Mouse (Mus musculus): ENCODE results near the gene Glul.
A peak's percentile ranks its signal among the peaks of the same experiment; 100 is the strongest.
"Not testable (repeated sequence)": the region's sequence is repeated elsewhere in the genome, so short reads cannot be mapped to it uniquely, and the experiment has no call there.

Glul gene

DNA sequence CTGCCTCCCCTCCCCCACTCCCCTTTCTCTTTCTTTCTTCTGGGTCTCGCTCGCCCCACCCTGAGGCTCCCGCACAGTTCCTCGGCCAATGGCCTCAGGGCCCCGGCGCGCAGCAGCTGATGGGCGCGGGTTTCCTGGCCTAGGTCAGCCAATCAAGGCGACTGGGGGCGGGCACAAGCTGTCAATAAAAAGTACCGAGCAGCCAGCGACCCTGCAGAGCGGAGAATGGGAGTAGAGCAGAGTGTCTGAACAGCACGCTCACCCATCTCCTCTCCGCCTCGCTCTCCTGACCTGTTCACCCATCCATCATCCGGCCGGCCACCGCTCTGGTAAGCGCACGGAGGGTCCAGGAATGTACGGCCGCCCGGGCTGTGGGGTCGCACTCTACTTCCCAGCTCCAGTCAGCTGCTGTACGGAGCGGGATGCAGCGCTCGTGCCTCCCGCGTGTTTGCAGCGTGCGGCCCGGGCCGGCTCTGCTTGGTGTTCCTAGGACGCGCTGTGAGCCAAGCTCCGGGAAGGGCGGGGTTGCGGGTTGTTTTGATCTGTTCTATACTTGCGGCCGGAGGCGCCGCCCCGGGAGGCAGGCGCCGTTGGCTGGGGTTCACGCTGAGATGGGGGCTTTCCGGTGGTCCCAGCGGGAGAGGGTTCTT, at the start of gene Glul, which contains the start of gene Teddm2:
Gene Glul (plus strand): TSS at position 214 of the 650 bp plus-strand sequence.
Gene Teddm2 (minus strand): TSS at position 498 of the 650 bp plus-strand sequence.
- peak; percentile 97 to 98 for DNase-seq (ENCODE audit: low spot score in 2 of 2)

DNA sequence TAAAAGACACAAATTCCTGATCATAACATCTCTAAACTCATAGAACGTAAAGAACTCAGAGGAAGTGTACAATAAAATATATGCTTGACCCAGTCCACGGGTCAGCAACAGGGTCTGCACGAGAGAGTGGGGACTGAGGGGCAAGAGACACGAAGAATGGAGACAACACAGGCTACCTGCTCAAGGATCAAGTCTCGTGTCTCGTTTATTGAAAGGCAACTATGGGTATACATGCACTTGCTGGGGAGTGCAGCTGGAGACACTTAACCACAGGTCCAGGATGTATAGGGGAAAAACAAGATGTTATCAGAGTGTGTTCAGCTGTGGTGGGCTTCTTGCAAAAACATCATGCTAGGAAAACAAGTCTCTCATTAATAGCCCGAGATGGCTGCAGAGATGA, 47.0 kb upstream of the Glul start:
- DNase-seq (ENCODE audit: low spot score in 2 of 2) = not testable (repeated sequence)

DNA sequence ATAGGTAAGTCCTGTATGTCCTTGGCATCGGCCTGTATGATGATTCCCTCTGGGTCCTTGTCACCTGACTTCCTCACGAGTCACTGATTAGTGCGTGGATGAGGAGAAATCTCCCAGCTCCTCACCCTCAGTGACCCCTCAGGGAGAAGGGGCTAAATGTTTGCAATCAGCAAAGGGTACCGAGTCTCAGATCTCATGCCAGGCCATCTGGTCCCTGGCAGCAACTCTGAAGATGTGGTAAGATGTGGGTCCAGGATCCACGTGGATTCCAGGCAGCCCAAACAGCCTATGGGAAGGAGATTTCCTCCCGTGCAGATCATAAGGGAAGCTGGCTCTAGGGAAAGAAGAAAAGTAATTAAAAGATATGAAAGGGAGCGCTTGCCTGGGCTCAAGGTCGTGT, 43.8 kb upstream of the Glul start:
- DNase-seq (ENCODE audit: low spot score in 2 of 2) = no peak

DNA sequence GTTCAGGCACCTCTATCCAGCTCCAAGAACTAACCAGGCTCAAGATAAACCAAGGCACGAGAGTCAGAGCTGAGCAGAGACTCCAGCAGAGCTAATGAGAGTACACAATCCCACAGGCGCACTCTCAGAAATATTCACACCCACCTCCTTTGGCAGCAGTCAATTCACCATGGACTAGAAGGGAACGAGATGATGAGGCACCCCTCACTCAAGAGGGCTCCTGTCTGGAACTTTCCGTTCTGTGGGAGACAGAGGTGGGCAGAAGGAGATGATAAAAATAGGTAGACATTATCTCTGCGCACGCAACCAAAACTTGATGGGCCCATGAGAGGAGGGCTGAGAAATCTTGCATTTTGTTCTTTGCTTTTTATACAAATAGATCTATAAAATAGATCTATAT, 25.7 kb upstream of the Glul start, which contains the start of gene Teddm1b:
Gene Teddm1b (plus strand): TSS at position 301 of the 400 bp plus-strand sequence.
- DNase-seq (ENCODE audit: low spot score in 2 of 2) = no peak

DNA sequence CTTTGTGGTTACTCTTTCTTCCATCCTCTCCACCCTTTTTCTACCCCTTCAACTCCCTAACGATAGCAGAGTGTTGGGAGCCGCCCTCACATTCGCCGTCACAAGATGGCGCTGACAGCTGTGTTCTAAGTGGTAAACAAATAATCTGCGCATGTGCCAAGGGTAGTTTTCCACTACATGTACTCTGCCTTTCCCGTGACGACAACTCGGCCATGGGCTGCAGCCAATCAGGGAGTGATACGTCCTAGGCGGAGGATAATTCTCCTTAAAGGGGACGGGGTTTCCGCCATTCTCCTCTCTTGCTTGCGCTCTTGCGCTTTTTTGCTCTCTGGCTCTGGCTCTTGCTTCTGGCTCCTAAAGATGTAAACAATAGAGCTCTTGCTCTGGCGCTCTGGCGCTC, 19.4 kb upstream of the Glul start:
- peak; percentile 9 for DNase-seq (ENCODE audit: low spot score in 2 of 2)

DNA sequence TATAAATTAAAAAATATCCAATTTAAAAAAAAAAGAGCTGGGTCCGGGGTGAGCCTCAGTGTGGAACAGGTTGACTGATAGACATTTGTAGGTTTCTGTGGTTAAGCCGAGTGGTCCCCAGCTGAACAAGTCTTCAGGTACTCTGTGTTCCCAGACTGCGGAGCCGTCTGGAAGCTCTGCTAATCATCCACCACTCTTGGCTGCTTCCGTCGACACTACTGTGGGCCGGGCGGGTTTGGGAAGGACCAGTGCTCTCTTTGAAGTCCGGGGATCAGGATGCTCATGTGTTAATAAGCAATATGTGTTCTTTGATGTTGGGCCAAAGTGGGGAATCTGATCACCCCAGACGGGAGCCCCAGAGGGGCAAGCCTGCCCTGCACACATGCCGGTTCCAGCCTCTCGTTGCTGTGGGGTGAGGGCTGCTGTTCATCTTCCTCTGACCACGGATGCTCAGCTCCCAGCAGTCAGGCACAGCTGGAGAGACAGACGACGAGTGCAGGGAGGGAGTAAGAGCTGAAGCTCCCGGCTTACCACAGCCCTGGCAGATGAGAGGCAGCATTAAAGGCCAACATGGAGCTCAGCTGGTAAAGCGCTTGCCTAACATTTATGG, 13.6 kb upstream of the Glul start:
- DNase-seq (ENCODE audit: low spot score in 2 of 2) = no peak

DNA sequence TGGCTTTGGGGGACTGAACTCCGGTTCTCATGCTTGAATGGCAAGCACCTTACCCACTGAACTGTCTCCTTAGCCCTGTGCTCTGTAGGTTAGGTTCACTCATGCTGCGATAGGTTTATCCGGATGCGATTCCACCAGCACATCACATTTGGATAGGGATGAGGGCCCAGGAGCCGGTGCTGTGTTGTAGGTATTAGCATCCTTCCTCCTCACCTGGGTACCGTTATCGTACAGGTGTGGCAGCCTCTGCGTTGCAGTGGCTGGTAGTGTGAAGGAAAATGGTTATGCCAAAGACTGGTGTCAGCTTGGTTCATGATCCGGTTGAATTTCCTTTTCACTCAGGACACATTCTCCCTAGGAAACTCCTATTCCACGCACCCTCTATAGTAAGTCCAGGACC, 9.6 kb upstream of the Glul start:
- DNase-seq (ENCODE audit: low spot score in 2 of 2) = no peak

DNA sequence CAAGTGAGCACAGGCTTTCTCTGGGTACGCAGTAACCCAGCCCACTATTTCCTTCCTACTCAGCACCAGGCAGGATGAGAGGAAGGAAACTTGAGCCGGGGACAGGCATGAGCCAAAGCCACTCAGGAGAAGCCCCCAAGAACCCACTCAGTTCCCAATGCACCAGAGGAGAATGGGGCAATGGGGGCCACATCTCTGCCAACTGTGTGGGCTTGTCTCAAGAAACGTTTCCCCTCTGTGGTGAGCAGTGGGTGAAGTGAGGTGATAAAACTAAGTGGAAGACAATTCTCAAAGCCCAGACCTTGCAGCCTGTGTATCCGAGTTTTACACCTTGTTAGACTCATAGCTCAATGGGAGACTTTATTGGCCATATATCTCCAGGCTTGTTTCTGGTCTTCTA, 8.3 kb upstream of the Glul start, which contains the start of gene Teddm1a:
Gene Teddm1a (plus strand): TSS at position 301 of the 400 bp plus-strand sequence.
- no peak for DNase-seq (ENCODE audit: low spot score in 2 of 2)

DNA sequence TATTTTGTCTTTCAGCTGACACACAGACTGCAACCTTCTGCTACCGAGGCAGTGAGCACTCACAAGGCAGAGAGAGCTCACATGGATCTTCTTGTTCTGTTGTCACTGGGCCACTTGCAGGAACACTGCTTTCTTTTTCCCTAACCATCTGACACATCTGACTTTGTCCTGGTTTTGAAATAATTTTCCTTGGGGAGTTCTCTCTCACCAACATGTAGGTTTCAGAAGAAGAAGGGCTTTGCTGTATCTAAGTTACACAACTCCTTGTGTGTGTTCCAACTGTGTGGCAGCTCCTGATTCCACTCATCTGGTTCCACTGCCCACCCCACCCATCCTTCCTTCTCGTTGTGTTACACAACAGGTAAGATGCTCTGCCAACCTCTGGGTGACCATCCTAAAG, 6.0 kb upstream of the Glul start:
- no peak for DNase-seq (ENCODE audit: low spot score in 2 of 2)

DNA sequence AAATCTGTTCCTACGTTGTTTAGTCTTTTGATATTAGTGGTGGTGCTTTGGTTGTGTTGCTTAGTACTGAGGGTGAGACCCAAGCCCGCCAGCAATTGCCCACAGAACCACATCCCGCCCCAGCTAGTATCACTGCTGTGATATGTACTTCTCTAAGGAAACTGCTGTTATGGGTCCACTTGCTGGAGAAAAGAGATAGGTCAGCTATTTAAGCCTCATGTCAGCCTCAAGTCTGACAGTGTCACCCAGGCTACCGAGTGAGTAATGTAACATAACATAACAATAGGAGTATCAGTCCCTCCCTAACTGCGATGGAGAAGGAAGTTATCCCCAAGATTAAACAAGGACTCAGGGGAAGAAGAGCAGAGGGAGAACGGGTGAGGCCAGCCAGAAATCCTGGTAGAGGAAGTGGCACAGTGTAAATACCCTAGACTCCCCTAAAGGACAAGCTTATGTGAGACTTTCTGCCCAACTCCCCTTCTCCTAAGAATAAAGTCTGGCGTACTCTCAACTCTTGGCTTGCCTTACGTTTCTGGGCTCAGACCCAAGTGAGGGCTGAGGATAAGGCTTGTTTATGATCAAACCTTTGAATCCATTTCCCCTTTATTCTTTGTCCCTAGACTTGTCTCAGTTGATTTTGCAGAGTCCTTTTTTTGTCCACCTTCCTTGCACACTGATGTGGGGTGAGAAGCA, 5.4 kb upstream of the Glul start:
- no peak for DNase-seq (ENCODE audit: low spot score in 2 of 2)

DNA sequence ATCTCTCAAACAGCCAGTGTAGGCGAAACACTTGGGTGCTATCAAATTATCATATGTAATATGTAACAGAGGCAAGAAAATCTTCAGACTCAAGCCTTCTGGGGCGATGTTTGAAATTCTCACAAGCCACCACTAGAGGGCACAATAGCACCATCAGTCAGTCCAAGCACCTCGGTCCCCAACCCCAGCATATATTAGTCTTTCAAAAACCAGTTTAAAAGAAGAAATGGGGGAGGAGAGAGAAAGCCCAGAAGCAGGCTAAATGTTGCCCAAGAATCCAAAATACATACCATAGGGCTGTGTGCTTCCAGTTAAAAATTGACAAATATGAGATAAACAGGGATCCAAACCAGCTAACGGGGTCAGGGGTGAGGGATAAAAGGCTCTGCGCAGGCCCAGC, 4.8 kb upstream of the Glul start:
- peak; percentile 54 to 69 for DNase-seq (ENCODE audit: low spot score in 2 of 2)

DNA sequence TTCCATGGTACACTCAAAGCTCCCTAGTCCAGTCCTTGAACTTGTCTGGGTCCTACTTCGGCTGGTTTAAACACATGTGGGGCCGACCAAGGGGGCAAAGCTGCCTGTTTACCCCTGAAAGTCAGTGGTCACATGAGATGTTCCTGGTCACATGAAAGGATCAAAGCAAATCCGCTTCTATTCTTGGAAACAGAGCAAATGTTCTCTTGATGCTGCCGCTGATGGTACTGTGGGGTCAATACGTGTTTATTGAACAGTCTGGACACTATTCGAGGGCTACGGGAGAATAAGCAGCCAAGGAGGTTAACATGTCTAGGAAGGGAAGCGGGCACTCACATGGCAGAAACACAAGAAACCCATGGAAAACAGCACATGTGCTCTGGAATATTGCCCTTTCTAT, 2.5 kb upstream of the Glul start:
- DNase-seq (ENCODE audit: low spot score in 2 of 2) = no peak

DNA sequence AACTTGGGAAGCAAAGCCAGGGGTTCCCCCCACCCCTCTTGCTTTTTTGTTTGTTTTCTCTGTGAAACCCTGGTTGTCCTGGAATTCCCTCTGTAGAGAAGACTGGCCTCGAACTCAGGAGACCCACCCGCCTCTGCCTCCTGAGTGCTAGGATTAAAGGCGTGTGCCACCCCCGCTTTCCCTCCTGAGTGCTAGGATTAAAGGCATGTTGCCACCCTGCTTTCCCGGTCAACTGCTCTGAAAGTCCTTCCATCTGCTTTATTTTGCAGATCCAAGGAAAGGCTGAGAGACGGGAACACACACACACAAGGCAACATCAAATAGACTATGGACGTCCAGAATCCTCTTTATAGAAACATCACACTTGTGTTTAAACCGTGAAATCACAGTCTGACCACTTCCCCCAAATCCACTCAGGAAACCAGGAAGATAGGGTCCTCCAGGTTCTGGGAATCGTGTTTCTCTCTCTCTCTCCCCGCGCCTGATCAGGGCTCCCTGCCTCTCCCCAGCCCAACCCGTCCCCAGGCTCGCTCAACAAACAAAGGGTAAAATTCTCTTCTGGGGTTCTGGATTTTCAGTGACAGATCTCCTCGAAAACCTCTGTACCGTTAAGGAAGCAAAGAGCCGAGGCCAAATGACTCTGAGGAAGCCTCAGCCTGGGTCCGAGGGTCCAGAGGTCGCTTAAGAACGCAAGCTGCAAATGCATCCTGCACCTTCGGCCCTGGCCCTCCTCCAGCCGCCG, 584 bp upstream of the Glul start:
- DNase-seq (ENCODE audit: low spot score in 2 of 2) = no peak

DNA sequence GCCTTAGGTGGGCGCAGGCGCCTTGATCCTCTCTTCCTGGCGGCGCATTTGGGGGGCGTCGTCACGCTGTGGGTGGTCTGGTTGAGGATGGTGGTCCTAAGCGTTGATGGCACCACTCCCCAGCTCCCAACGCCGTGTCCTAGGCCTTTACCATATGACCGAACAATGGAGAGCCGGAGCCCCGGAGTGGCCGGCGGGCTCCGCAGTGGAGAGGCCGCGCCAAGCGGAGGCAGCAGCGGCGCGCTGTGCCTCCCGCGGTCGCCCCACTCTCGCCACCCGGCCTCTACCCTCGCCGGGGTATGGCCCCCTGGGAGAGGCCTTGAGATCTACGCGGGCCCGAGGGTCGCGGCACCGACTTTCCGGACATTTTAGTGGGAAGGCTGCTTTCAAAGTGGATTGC, 637 bp downstream of the Glul start:
- DNase-seq (ENCODE audit: low spot score in 2 of 2) = peak; percentile 28 to 33

DNA sequence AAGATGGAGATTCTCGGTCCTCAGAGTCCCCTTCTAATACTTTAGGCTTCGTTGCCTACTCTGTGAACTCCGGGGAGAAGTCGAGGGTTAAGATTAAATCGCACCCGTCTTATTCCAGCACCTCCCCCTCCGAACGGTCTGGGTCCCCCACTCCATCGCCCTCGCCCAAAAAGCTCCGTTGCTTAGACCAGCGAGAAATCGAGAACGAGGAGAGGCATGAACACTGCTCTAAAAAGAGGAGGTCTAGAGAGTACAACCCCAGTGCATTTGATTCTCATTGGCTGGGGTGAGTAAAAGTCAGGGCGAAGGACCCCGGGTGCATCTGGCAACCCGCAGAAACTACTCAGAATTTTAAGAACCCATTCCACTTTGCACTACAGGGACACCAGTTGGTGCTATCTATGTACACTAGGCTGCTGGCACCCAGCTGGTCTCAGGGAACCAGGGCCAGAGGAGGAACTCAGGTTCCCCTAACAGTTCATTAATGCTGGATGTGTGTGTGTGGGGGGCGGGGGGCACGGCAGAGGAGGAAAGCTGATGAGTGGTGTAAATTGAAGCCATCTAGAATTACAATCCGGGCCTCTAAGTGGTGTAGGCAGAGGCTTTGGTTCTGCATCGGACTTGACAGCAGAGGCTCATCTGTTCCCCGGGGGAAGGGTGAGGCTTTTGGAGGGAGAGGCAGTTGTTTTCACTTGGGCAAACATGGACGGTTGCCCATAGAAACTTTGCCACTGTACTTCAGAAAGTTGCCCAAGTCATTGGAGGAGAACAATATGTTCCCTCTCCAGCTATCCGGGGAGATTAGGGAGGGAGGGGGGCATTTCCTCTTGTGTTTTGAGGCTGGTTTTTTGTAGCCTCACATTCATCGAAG, 1.4 kb downstream of the Glul start:
- peak; percentile 24 to 27 for DNase-seq (ENCODE audit: low spot score in 2 of 2)

DNA sequence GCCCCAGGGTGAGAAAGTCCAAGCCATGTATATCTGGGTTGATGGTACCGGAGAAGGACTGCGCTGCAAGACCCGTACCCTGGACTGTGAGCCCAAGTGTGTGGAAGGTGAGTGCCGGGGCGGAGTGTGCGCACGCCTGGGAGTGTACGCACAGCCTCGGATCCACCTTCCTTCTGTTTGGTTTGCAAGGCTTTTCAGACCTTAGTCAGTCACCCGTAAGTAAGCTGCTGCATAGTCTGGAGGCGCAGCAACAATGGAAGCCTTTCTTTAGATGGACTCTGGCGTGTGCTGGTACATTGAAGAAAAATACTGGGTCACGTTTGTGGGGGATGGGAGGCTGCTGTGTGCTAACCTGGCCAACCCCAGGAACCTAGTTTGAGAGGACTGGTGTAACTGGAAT, 3.3 kb downstream of the Glul start:
- no peak for DNase-seq (ENCODE audit: low spot score in 2 of 2)

DNA sequence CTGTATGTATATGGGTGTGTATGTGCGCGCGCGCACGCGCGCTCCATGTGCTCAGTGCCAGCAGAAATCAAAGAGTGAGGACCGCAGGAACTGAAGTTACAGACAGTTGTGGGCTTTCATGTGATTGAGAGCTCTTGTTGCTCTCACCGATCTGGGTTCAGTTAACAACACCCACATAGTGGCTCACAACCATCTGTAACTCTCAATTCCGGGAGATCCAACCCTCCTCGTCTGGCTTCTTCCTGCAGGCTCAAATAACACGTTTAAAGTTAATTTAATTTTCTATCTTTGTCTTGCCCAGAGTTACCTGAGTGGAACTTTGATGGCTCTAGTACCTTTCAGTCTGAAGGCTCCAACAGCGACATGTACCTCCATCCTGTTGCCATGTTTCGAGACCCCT, 4.5 kb downstream of the Glul start:
- DNase-seq (ENCODE audit: low spot score in 2 of 2) = no peak

DNA sequence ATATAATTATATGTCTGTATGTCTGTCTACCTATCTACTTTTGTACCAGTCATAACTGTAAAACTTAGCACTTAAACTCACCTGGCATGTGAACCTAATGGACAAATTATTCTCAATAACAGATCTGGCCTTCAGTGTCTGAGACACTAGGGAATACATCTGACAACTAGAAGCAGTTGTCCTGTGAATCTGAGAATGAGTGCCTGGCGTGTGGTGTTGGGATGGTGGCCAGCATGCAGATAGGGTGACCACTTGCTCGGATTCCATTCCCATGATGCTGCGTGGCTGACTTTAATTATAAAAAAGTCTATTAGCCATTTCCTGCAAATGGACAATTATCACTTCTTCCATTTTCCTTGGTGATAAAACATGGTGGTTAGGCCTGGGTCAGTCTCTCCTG, 6.1 kb downstream of the Glul start:
- no peak for DNase-seq (ENCODE audit: low spot score in 2 of 2)

DNA sequence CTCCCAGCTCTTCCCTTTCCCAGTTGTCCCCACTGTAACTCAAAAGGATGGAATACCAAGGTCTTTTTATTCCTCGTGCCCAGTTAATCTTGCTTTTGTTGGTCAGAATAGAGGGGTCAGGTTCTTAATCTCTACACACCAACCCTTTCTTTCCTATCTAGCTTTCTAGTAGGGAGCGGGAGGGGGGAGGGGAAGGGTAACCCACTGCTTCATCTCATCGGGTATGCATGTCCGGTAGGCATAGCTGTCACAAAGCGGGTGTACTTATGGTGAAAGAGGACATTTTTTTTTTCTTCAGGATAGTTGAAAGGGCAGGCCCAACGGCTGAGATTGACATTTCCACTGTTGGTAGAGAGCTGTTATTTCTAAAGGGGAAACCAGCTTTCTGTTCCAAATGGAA, 8.5 kb downstream of the Glul start:
- no peak for DNase-seq (ENCODE audit: low spot score in 2 of 2)

DNA sequence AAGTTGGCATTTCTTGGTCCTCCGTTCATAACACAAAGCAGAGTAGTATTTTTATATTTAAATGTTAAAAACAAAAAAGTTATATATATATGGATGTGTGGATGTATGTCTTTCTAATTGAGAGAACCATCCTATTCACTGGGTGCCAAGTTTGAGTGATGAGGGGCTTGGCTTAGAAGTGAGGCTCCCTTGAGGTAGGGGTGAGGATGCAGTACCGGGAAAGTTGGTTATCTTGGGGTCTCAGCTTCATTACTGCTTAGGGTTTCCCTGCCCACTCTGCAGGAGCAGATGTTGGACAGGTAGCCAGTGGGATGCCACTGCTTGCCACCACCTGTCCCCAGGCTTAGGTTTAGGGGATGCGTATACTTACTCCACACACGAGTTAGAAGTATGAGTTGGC, 9.0 kb downstream of the Glul start:
- DNase-seq (ENCODE audit: low spot score in 2 of 2) = no peak
